In the genomic region with DNA sequence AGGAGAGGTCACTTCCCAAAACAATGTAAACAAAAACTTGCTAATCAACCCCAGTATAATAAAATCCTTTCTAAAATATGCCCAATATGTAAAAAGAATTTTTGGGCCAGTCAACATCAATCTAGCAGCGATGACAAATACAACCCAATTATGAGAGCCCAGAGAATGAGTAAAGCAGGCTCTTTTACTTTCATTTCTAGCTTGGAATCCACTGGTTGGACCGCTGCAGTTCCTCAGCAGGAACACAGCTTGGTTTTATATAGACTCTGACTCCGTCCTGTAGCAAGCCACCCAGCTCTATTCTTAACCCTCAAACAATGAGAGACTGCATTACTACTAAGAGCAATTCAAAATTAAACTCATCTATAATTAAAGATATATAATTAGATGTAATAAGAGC, we compare ENCODE assay signal across 25 mouse cellular contexts. TPM values are rescaled to one million over a fixed set of nuclear protein-coding genes. Genes with fewer than 3 reads are reported as not detected.
DNase-seq lines count a peak whose midpoint lies in the region; ATAC-seq and TF ChIP-seq lines count a peak whose summit lies in the region.
"Had no signal": no experiment of that assay in that cellular context is flagged by ENCODE, and none has a peak within 500 bp of the region (broad histone marks: within the 10 kb centered on the region; RNA-seq: fewer than 3 reads in every experiment).

No protein-coding gene starts in this region.

- no peak overlapping the region for H3K27ac ChIP-seq in macrophage
- H3K27ac ChIP-seq in kidney, adult 2 months (ENCODE audit: insufficient read depth, low read depth, low read length), result no peak overlapping the region
- H3K27ac ChIP-seq: embryonic facial prominence, embryonic 13.5 days; forebrain, embryonic 12.5 days; gastrocnemius, adult 2 months; heart, embryonic 13.5 days; hindbrain, embryonic 13.5 days; hindbrain, postnatal 0 days had no signal

- no peak for TF ChIP-seq CTCF in kidney, adult 2 months (conservative IDR thresholded peaks at IDR 0.05; ENCODE audit: insufficient read depth, insufficient read length, low read depth, low read length)

- ATAC-seq in frontal cortex, adult (ENCODE audit: low TSS enrichment), result peak; percentile 50; the same call in 1 of the 2 replicates
- no peak for ATAC-seq in megakaryocyte-erythroid progenitor cell, adult 5-6 weeks (replicated peaks; ENCODE audit: low FRiP score, low TSS enrichment, poor library complexity, severe bottlenecking)
- ATAC-seq: forebrain, embryonic 16.5 days; hindbrain, postnatal 0 days had no signal

- 39% methylated on average over 3 of the region's 3 CpGs for WGBS in macrophage (ENCODE audit: missing documents)
- WGBS in kidney, adult 2 months, result 54% methylated on average over 3 of the region's 3 CpGs

- H3K36me3 ChIP-seq in macrophage (ENCODE audit: inconsistent target), result no peaks in the 10 kb centered on the region
- no peaks in the 10 kb centered on the region for H3K36me3 ChIP-seq in kidney, adult 2 months (ENCODE audit: control insufficient read depth, insufficient read depth, low read length)
- H3K36me3 ChIP-seq: embryonic facial prominence, embryonic 13.5 days; forebrain, embryonic 12.5 days; heart, embryonic 13.5 days; hindbrain, embryonic 13.5 days had no signal

- H3K79me2 ChIP-seq in macrophage (ENCODE audit: inconsistent target), result no peaks in the 10 kb centered on the region

- intact Hi-C loops in heart, postnatal 10 days (cut with DNase I), result no loop called here

- DNase-seq in frontal cortex, postnatal 25 days (ENCODE audit: low spot score in 2 of 2), result no peak
- peak; percentile 2 for DNase-seq in CD4-positive, CD25-positive, alpha-beta regulatory T cell, adult 2 months (ENCODE audit: low read depth, low spot score)
- peak; percentile 6 for DNase-seq in brain, adult 2 months (ENCODE audit: low read depth, low spot score)
- DNase-seq in heart, postnatal 10 days, result no peak
- DNase-seq in kidney, adult 2 months, result no peak
- DNase-seq: adrenal gland, postnatal 10 days; B cell, adult 2 months; cerebellum, adult 11-12 months; cerebellum, adult 9-10 months; cerebellum, postnatal 25 days; gastrocnemius, adult 2 months; gastrocnemius, postnatal 25 days; heart, adult 11 months had no signal

- no peaks in the 10 kb centered on the region for H3K4me1 ChIP-seq in kidney, adult 2 months (ENCODE audit: control insufficient read depth, insufficient read depth, low read length)
- H3K4me1 ChIP-seq: embryonic facial prominence, embryonic 13.5 days; forebrain, embryonic 12.5 days; heart, embryonic 13.5 days; hindbrain, embryonic 13.5 days had no signal

- TF ChIP-seq POLR2A in kidney, adult 2 months (IDR thresholded peaks at IDR 0.05; ENCODE audit: low read depth, low read length), result no peak

- no peaks in the 10 kb centered on the region for H3K27me3 ChIP-seq in kidney, adult 2 months (replicated peaks; ENCODE audit: control insufficient read depth, insufficient read depth, low read length)
- H3K27me3 ChIP-seq: CH12.LX had no signal

- H3K4me3 ChIP-seq in macrophage (ENCODE audit: inconsistent target), result peak overlapping the region; percentile 3; the same call in 1 of the 2 replicates
- no peak overlapping the region for H3K4me3 ChIP-seq in kidney, adult 2 months (ENCODE audit: insufficient read depth, low read depth, low read length)
- H3K4me3 ChIP-seq: embryonic facial prominence, embryonic 13.5 days; forebrain, embryonic 12.5 days; gastrocnemius, adult 2 months; heart, embryonic 13.5 days; hindbrain, embryonic 13.5 days had no signal

RNA-seq across cellular contexts. Expression of a gene that starts 17.3 kb away (rescaled TPM):
- not detected for total RNA-seq in macrophage (2018; cell fraction: chromatin; rRNA removed)
- not detected for total RNA-seq in macrophage (2018; cell fraction: cytosol; rRNA removed)
- not detected for total RNA-seq in macrophage (2018; cell fraction: nucleus; rRNA removed)
- polyA plus RNA-seq in macrophage (2018), result not detected in 3 replicates
- not detected in 2 replicates for total RNA-seq in megakaryocyte-erythroid progenitor cell, adult 5-6 weeks (2014; fragmentation: Nextera tagmentation)
- 0.46 TPM in 1 of 2 replicates, not detected in the other for total RNA-seq in megakaryocyte-erythroid progenitor cell, adult 5-6 weeks (2017)
- not detected for total RNA-seq in heart, postnatal 10 days (2021)
- not detected in 2 replicates for polyA plus RNA-seq in kidney, adult 2 months (2012; rRNA removed)
- total RNA-seq: adrenal gland, postnatal 10 days; adrenal gland, postnatal 4 days; CH12.LX; gastrocnemius, adult 2 months; gastrocnemius, postnatal 25 days; hematopoietic stem cell, adult 5-6 weeks; hindbrain, postnatal 0 days had no signal
- polyA plus RNA-seq: embryonic facial prominence, embryonic 13.5 days; forebrain, embryonic 12.5 days had no signal

RNA-seq across cellular contexts. Expression of a gene that starts 17.5 kb away (rescaled TPM):
- total RNA-seq in macrophage (2018; cell fraction: chromatin; rRNA removed), result under 1 TPM in 5 of 26 experiments, not detected in 21; 0.42 to 0.68 (median 0.62) TPM
- total RNA-seq in macrophage (2018; cell fraction: cytosol; rRNA removed), result under 1 TPM in 2 of 26 experiments, not detected in 24; 0.09 to 0.18 TPM
- total RNA-seq in macrophage (2018; cell fraction: nucleus; rRNA removed), result 1 to 10 TPM in 1 of 26 experiments, not detected in 25; 1.5 TPM
- polyA plus RNA-seq in macrophage (2018), result not detected in 3 replicates
- total RNA-seq in megakaryocyte-erythroid progenitor cell, adult 5-6 weeks (2014; fragmentation: Nextera tagmentation), result not detected in 2 replicates
- total RNA-seq in megakaryocyte-erythroid progenitor cell, adult 5-6 weeks (2017), result 1.8 TPM in 1 of 2 replicates, not detected in the other
- not detected for total RNA-seq in heart, postnatal 10 days (2021)
- 0.13 TPM in 1 of 2 replicates, not detected in the other for polyA plus RNA-seq in kidney, adult 2 months (2012; rRNA removed)
- total RNA-seq: adrenal gland, postnatal 10 days; CH12.LX; gastrocnemius, adult 2 months; gastrocnemius, postnatal 25 days; hematopoietic stem cell, adult 5-6 weeks had no signal
- polyA plus RNA-seq: embryonic facial prominence, embryonic 13.5 days; forebrain, embryonic 12.5 days; forebrain, embryonic 16.5 days; hindbrain, embryonic 13.5 days; hindbrain, postnatal 0 days had no signal

RNA-seq across cellular contexts. Expression of a gene that starts 37.4 kb away (rescaled TPM):
- total RNA-seq in macrophage (2018; cell fraction: chromatin; rRNA removed), result 1 to 10 TPM in 22 of 26 experiments, under 1 TPM in 4; 0.47 to 9.0 (median 6.2) TPM
- total RNA-seq in macrophage (2018; cell fraction: cytosol; rRNA removed), result 1 to 10 TPM; 1.6 to 6.5 (median 3.4) TPM
- total RNA-seq in macrophage (2018; cell fraction: nucleus; rRNA removed), result 10 to 100 TPM in 2 of 26 experiments, 1 to 10 TPM in 24; 1.4 to 11.7 (median 5.9) TPM
- polyA plus RNA-seq in macrophage (2018), result 1.6 to 2.7 TPM (median 2.4 TPM) in 3 replicates
- total RNA-seq in megakaryocyte-erythroid progenitor cell, adult 5-6 weeks (2014; fragmentation: Nextera tagmentation), result 5.7 and 6.1 TPM in 2 replicates
- 1.0 and 5.7 TPM in 2 replicates for total RNA-seq in megakaryocyte-erythroid progenitor cell, adult 5-6 weeks (2017)
- 1 to 10 TPM; 7.5 to 9.9 TPM for total RNA-seq in heart, postnatal 10 days (2021)
- 3.2 and 4.0 TPM in 2 replicates for polyA plus RNA-seq in kidney, adult 2 months (2012; rRNA removed)

Comparison
In these comparisons a context has a peak if more than half of its experiments do, and no peak if none do; other contexts are left out.
1. DNase-seq: peak in CD4-positive, CD25-positive, alpha-beta regulatory T cell, adult 2 months (single experiment) and brain, adult 2 months (single experiment); none in frontal cortex, postnatal 25 days (0 of 2), heart, postnatal 10 days (0 of 2) and kidney, adult 2 months (single experiment).